Mouse (Mus musculus) fibroblast of lung, adult 2 months (primary cell): ENCODE results near the gene Gckr.
A peak's percentile ranks its signal among the peaks of the same experiment; 100 is the strongest.
"Not testable (repeated sequence)": the region's sequence is repeated elsewhere in the genome, so short reads cannot be mapped to it uniquely, and the experiment has no call there.

ENCODE experiments used
- DNase-seq: peaks from one replicate; pipeline ENCODE4 v3.0.0-alpha.2; 2011; ENCODE audit warnings: low read depth

The Gckr gene

DNA sequence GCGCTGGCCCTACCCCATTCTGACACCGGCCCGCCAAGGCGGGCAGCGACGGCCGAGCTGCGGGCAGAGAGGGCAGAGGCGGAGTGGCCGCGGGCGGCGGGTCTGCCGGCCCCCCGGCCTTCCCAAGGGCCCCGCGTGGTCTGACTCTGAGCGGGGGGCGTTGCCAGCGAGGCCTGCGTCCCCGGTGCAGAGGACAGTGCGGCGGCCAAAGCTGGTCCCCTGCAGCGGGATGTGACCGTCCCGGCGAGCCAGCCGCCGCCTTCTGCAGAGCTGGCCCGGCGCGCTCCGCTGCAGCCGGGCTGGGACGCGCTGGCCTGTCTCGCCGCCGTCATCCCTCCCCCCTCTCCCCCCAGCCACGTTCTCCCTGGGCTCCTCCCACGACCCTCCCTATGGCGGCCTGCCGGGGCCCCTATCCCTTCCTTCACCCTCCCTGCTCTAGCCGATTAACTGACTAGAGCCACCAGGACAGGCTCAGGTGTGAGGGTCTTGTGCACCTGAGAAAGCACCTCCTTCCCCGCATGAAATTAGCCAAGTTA is 1.6 kb upstream of the Gckr start, which contains the start of gene Fndc4:
Gene Fndc4 (minus strand): TSS at position 475 of the 536 bp plus-strand sequence.
- no peak for DNase-seq

DNA sequence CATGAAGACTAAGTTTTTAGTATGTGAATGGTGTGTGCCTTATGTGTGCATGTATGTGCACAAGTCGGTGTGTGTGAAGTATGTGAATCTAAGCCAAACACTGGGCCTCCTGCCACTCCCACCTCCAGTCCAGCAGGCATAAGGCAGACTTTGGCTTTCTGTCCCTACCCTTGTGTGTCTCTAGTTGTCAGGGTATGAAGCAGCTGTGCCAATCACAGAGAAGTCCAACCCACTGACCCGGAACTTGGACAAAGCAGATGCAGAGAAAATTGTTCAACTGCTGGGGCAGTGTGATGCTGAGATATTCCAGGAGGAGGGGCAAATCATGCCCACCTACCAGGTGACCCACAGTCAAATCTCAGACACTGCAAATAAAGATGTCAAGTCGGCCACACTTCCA is 738 bp downstream of the Gckr start:
- DNase-seq, result no peak

DNA sequence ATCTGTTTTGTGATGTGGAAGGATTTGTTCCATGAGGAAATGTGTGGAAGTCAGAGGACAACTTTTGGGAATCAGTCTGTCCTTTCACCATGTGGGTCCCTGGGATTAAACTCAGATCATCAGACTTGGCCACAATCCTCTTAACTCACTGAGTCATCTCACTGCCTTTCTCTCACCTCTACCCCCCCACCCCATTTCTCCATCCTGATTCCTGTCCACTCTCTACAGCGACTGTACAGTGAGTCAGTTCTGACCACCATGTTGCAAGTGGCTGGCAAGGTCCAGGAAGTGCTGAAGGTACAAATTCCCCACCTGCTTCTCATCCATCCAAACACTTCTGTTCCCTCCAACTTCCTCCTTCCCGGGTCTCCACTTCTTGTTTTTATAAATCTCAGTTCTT is 1.2 kb downstream of the Gckr start:
- no peak for DNase-seq

DNA sequence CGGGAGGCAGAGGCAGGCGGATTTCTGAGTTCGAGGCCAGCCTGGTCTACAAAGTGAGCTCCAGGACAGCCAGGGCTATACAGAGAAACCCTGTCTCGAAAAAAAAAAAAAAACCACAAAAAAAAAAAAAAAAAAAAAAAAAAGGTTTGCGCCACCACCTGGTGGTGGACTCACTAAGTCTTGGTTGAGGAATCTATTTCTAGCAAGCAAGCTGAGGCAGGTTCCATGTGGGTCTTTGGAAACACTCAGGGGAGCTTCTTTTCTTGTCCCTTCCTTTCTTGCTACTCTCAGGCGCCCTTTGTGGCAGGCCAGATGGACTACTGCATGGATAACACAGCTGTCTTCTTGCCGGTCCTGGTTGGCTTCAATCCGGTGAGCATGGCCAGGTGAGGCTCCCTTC is 4.6 kb downstream of the Gckr start:
- no peak for DNase-seq

DNA sequence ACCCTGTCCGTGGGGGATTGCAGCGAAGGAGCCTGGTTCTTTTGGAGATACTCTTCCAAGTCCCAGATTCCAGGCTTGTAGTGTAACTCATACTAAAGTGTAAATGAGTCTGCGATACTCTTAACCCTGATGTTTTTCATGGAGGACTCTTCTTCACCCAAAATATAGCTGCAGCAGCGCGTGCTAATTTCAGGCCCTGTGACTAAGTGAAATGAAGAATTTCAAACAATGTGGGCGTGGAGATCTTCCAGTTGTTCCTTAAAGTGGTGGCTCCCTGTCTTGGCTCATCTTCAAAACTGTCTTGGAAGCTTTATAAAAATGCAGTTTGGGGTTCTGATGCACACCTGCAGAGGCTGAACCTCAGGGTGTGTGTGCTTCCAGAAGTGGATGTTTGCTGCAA is 5.8 kb downstream of the Gckr start:
- no peak for DNase-seq

DNA sequence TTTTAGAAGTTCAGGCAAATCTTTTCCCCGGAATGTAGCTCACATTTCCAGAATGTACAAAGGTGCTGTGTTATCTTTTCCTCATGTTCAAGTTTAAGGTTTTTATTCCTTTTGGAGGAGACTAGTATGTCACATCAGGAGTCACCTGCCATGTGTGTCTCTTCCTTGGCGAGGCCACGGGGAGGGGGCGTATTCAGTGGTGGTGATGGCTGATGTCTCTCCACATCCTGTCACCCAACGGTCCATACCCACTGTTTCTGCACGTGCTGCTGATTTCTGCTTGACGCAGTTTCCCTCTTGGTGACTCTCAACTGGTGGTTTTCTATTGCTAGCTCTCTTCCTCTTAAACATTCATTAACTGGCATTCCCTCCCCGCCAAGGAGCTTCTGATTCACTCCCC is 15.6 kb downstream of the Gckr start:
- DNase-seq, result no peak

DNA sequence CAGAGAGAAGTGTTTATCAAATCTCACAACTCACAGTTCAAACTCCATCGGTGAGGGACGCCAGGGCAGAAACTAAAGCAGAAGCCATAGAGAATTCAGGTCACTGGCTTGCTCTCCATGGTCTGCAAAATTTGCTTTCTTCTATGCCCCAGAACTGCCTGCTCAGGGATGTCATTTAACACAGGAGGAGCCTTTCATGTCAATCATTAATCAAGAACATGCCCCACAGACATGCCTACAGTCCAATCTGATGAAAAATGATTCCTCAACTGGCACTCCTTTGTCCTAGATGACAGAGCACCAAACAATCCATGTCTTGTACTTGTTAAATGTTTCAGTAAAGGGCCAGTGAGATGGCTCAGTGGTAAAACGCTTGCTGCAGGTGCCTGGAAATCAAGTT is 25.5 kb downstream of the Gckr start:
- no peak for DNase-seq

DNA sequence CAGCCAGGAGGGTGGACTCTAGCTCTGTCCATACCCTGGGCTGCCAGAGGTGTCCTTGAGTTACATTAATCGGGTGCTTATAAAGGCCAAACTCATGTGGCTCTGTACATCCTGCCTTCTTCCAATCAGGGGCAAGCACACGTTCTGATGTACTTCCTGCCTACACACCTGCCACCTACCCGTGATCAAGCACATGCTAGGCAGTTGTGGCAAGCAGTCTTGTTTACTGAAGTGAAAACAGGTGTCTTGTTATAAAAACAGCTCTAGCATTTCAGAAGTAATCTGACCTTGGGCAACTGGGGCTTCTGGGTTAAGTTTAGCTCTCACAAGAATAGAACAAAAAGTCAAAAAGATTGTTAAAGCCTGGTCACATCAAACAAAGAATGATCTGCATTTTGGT is 26.8 kb downstream of the Gckr start:
- DNase-seq, result no peak

DNA sequence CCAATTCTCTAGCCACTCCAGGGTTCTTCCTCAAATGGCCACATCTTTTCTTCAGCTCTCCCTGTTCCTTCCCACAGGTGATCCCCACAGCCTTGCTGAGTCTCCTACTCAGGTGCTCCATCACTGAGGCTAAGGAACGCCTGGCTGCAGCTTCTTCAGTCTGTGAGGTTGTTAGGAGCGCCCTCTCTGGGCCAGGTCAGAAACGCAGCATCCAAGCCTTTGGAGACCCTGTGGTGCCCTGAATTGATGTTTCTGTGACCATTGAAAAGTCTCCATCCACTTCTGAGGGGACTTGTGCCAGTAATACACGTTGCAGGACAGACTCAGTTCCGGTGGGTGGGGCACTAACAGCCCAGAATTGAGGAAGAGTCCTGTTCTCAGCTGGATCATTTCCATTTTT is 29.6 kb downstream of the Gckr start:
- no peak for DNase-seq

DNA sequence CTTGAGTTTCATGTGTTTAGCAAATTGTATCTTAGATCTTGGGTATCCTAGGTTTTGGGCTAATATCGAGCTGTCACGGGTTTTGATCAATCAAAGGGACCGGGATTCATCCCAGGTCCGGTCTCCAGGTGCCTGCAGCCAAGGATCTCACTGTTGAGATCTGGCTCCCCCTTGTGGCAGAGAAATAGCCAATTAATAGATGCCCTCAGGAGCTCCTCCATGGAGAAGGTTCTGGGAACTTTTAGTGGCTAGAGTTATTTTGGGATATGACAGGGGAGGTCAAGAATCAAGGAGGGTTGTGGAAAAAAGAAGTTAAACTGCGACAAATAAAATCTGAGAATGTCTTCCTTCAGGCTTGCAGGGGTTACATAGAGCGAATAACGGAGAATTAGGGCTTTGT is 31.0 kb downstream of the Gckr start:
- DNase-seq, result peak; percentile 10

DNA sequence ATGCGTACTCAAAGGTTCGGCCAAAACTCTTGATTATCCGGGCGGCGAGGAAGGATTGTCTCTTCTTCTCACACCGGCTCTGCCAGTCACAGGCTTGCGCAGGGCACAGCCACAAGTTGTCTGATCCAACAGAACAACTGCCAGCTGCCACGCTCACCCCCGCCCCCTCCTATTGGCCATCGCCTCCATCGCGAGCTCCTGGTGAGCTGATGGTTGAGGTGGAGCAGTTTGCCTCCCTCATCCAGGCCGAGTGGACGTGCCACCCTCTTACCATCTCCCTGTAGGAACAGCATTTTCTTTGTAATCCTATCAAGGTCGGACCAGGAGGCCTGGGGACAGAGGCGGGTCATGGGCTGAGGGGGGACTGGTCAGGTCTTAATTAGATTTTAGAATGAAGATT is 60.3 kb downstream of the Gckr start:
- not testable (repeated sequence) for DNase-seq

DNA sequence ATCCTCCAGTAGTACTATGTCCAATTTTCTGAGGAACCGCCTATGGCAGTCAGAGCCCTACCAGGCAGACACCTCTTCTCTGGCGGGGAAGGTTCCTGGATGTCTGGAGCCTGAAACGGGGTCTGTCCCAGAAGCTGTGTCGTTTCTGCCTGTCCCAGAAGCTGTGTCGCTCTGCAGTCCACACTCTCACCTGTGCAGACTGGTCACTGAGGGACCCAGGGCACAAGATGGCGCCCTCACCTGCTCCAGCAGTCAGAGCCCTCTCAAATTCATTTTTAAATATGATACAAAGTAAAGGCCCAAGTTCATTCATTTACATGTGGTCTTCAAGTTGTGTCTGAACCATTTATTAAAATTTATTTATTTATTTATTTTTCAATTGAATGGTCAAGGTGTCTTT is 63.7 kb downstream of the Gckr start:
- no peak for DNase-seq
